Mouse (Mus musculus) layer of hippocampus, adult 9-10 months (tissue): ENCODE results near the gene Fbxw2.
"Not testable (repeated sequence)": the region's sequence is repeated elsewhere in the genome, so short reads cannot be mapped to it uniquely, and the experiment has no call there.

ENCODE experiments used
- DNase-seq: peaks from one replicate; pipeline ENCODE4 v3.0.0; 2022; ENCODE audit warnings: low spot score

Gene Fbxw2

GRCm38 (mm10) chr2:34825827-34826459, at the start of gene Fbxw2:
Gene Fbxw2 (minus strand): TSS chr2:34826311.
- peak; percentile 62 for DNase-seq

GRCm38 (mm10) chr2:34874816-34875345, 48.8 kb upstream of the Fbxw2 start, which contains the start of gene Psmd5:
Gene Psmd5 (minus strand): TSS chr2:34874968.
- no peak for DNase-seq

- no peak for DNase-seq
Observed at GRCm38 (mm10) chr2:34874271-34874670, 48.2 kb upstream of the Fbxw2 start, which contains the start of gene Cutal. Gene Cutal (plus strand): TSS chr2:34874396.

- DNase-seq, result peak; percentile 87
Observed at GRCm38 (mm10) chr2:34870520-34871474, 44.7 kb upstream of the Fbxw2 start.

GRCm38 (mm10) chr2:34869680-34870079, 43.6 kb upstream of the Fbxw2 start:
- no peak for DNase-seq

GRCm38 (mm10) chr2:34857728-34858127, 31.6 kb upstream of the Fbxw2 start:
- no peak for DNase-seq

GRCm38 (mm10) chr2:34855265-34855664, 29.2 kb upstream of the Fbxw2 start:
- DNase-seq, result no peak

GRCm38 (mm10) chr2:34847702-34848101, 21.6 kb upstream of the Fbxw2 start:
- no peak for DNase-seq

- DNase-seq, result no peak
Observed at GRCm38 (mm10) chr2:34843211-34843939, 17.3 kb upstream of the Fbxw2 start.

- peak; percentile 41 for DNase-seq
Observed at GRCm38 (mm10) chr2:34841706-34842105, 15.6 kb upstream of the Fbxw2 start.

GRCm38 (mm10) chr2:34840143-34840542, 14.0 kb upstream of the Fbxw2 start:
- DNase-seq, result not testable (repeated sequence)

- no peak for DNase-seq
Observed at GRCm38 (mm10) chr2:34835669-34836068, 9.6 kb upstream of the Fbxw2 start.

GRCm38 (mm10) chr2:34833624-34834023, 7.5 kb upstream of the Fbxw2 start:
- no peak for DNase-seq

GRCm38 (mm10) chr2:34832766-34833457, 6.8 kb upstream of the Fbxw2 start, which contains the start of gene Gm34653:
Gene Gm34653 (plus strand): TSS chr2:34833007.
- DNase-seq, result not testable (repeated sequence)

- not testable (repeated sequence) for DNase-seq
Observed at GRCm38 (mm10) chr2:34830066-34830465, 4.0 kb upstream of the Fbxw2 start.

GRCm38 (mm10) chr2:34828026-34828425, 1.9 kb upstream of the Fbxw2 start:
- DNase-seq, result no peak

GRCm38 (mm10) chr2:34827591-34827990, 1.5 kb upstream of the Fbxw2 start:
- DNase-seq, result no peak

GRCm38 (mm10) chr2:34826460-34827231, 535 bp upstream of the Fbxw2 start:
- DNase-seq, result no peak

- no peak for DNase-seq
Observed at GRCm38 (mm10) chr2:34818492-34818891, 7.6 kb downstream of the Fbxw2 start.

GRCm38 (mm10) chr2:34815893-34816292, 10.2 kb downstream of the Fbxw2 start:
- not testable (repeated sequence) for DNase-seq
